Mouse (Mus musculus) MEL (cell line): ENCODE results near the gene Srp72. TPM values are rescaled to one million over a fixed set of nuclear protein-coding genes. Genes with fewer than 3 reads are reported as not detected.

ENCODE experiments used
- DNase-seq: peaks from one replicate; pipeline ENCODE4 v3.0.0; 2011; ENCODE audit warnings: low read depth, low spot score
- H3K27ac ChIP-seq: 2 replicates; pipeline ENCODE4 v1.5.1; 2012; ENCODE audit warnings: low read depth, mild to moderate bottlenecking, control low read depth, low read length, moderate library complexity; ENCODE audit not compliant: control insufficient read depth
- H3K27me3 ChIP-seq, 2 experiments: fragments of 150-350 bp in 1 of 2; sonication (generic) in 1 of 2; 2 replicates each; pipeline ENCODE4 v1.6.1; 2012; ENCODE audit warnings: low read length in 2 of 2, mild to moderate bottlenecking in 2 of 2, improper control_type of control experiment in 1 of 2, moderate library complexity in 1 of 2; ENCODE audit not compliant: insufficient read depth in 2 of 2, control insufficient read depth in 1 of 2
- H3K36me3 ChIP-seq, 2 experiments: 2 replicates each; pipeline ENCODE4 v1.6.1; 2012 to 2014; ENCODE audit warnings: low read length in 2 of 2, improper control_type of control experiment in 1 of 2, inconsistent platforms in 1 of 2, mild to moderate bottlenecking in 1 of 2; ENCODE audit not compliant: insufficient read depth in 2 of 2, control insufficient read depth in 1 of 2
- H3K4me1 ChIP-seq, 2 experiments: fragments of 150-350 bp in 1 of 2; sonication (generic) in 1 of 2; 2 replicates each; pipeline ENCODE4 v1.6.1; 2012; ENCODE audit warnings: low read length in 2 of 2, improper control_type of control experiment in 1 of 2, mild to moderate bottlenecking in 1 of 2; ENCODE audit not compliant: insufficient read depth in 2 of 2, control insufficient read depth in 1 of 2
- H3K4me3 ChIP-seq, 2 experiments: fragments of 150-350 bp in 1 of 2; sonication (generic) in 1 of 2; 2 replicates each; pipeline ENCODE4 v1.5.1; 2012; ENCODE audit warnings: low read depth in 2 of 2, low read length in 2 of 2, mild to moderate bottlenecking in 2 of 2, moderate library complexity in 2 of 2, control low read depth in 1 of 2, improper control_type of control experiment in 1 of 2; ENCODE audit not compliant: control insufficient read depth in 1 of 2, insufficient read depth in 1 of 2
- H3K79me2 ChIP-seq: 2 replicates; pipeline ENCODE4 v1.6.1; 2012; ENCODE audit warnings: mild to moderate bottlenecking, low read length, moderate library complexity; ENCODE audit not compliant: control insufficient read depth, poor library complexity, insufficient read depth
- H3K9ac ChIP-seq: 2 replicates; pipeline ENCODE4 v1.6.1; 2012; ENCODE audit warnings: low read depth, mild to moderate bottlenecking, control low read depth, low read length, moderate library complexity; ENCODE audit not compliant: control insufficient read depth, poor library complexity, severe bottlenecking
- H3K9me3 ChIP-seq: fragments of 150-350 bp; sonication (generic); replicated peaks from 2 replicates; pipeline ENCODE4 v1.6.1; 2012; ENCODE audit warnings: mild to moderate bottlenecking, low read length, improper control_type of control experiment, moderate library complexity; ENCODE audit not compliant: insufficient read depth
- BHLHE40 ChIP-seq: IDR thresholded peaks from 2 replicates; pipeline ENCODE4 v1.6.1; 2012; ENCODE audit warnings: low read depth, mild to moderate bottlenecking, inconsistent platforms, low read length, improper control_type of control experiment, borderline replicate concordance
- CHD2 ChIP-seq: IDR thresholded peaks from 2 replicates; pipeline ENCODE4 v1.6.1; 2011; ENCODE audit warnings: low read length, improper control_type of control experiment
- E2F4 ChIP-seq: IDR thresholded peaks from 2 replicates; pipeline ENCODE4 v1.6.1; 2011; ENCODE audit warnings: low read depth, low read length, improper control_type of control experiment, borderline replicate concordance
- ETS1 ChIP-seq: IDR thresholded peaks from 2 replicates; pipeline ENCODE4 v1.6.1; 2012; ENCODE audit warnings: low read depth, mild to moderate bottlenecking, inconsistent platforms, low read length, improper control_type of control experiment, moderate library complexity
- HCFC1 ChIP-seq: IDR thresholded peaks from 2 replicates; pipeline ENCODE4 v1.6.1; 2012; ENCODE audit warnings: low read depth, mild to moderate bottlenecking, inconsistent platforms, low read length, improper control_type of control experiment, moderate library complexity
- JUND ChIP-seq: IDR thresholded peaks from 2 replicates; pipeline ENCODE4 v1.6.1; 2011; ENCODE audit warnings: low read depth, mild to moderate bottlenecking, improper control_type of control experiment, low read length
- KAT2A ChIP-seq: conservative IDR thresholded peaks from 2 replicates; pipeline ENCODE4 v1.6.1; 2012; ENCODE audit warnings: low read depth, low read length, improper control_type of control experiment, inconsistent platforms
- MAZ ChIP-seq: IDR thresholded peaks from 2 replicates; pipeline ENCODE4 v1.6.1; 2012; ENCODE audit warnings: low read depth, mild to moderate bottlenecking, inconsistent platforms, low read length, improper control_type of control experiment
- MXI1 ChIP-seq: IDR thresholded peaks from 2 replicates; pipeline ENCODE4 v1.6.1; 2011; ENCODE audit warnings: mild to moderate bottlenecking, low read depth, low read length, improper control_type of control experiment
- MYC ChIP-seq: IDR thresholded peaks from 2 replicates; pipeline ENCODE4 v1.6.1; 2011; ENCODE audit warnings: low read depth, mild to moderate bottlenecking, low read length, improper control_type of control experiment, moderate library complexity
- NRF1 ChIP-seq: IDR thresholded peaks from 2 replicates; pipeline ENCODE4 v1.6.1; 2014; ENCODE audit warnings: low read depth, mild to moderate bottlenecking, inconsistent platforms, low read length, improper control_type of control experiment, moderate library complexity; ENCODE audit not compliant: poor library complexity, insufficient read depth, severe bottlenecking
- POLR2AphosphoS2 ChIP-seq: IDR thresholded peaks from 2 replicates; pipeline ENCODE4 v1.6.1; 2011; ENCODE audit warnings: low read length, improper control_type of control experiment
- RCOR1 ChIP-seq: IDR thresholded peaks from 2 replicates; pipeline ENCODE4 v1.6.1; 2012; ENCODE audit warnings: low read depth, mild to moderate bottlenecking, inconsistent platforms, low read length, improper control_type of control experiment
- SMC3 ChIP-seq: IDR thresholded peaks from 2 replicates; pipeline ENCODE4 v1.6.1; 2011; ENCODE audit warnings: low read depth, low read length, improper control_type of control experiment
- TAL1 ChIP-seq: IDR thresholded peaks from 2 replicates; pipeline ENCODE4 v1.6.1; 2012; ENCODE audit warnings: mild to moderate bottlenecking, inconsistent platforms, low read length, moderate library complexity, mixed read lengths
- TCF12 ChIP-seq: IDR thresholded peaks from 2 replicates; pipeline ENCODE4 v1.6.1; 2014; ENCODE audit warnings: low read depth, mild to moderate bottlenecking, inconsistent platforms, low read length, improper control_type of control experiment, moderate library complexity
- USF2 ChIP-seq, 2 experiments: IDR thresholded peaks; 2 replicates each; pipeline ENCODE4 v1.6.1; 2011 to 2012; ENCODE audit warnings: improper control_type of control experiment in 2 of 2, low read length in 2 of 2, borderline replicate concordance in 1 of 2, inconsistent platforms in 1 of 2, low read depth in 1 of 2, mild to moderate bottlenecking in 1 of 2; ENCODE audit not compliant: insufficient read depth in 1 of 2
- ZKSCAN1 ChIP-seq: IDR thresholded peaks from 2 replicates; pipeline ENCODE4 v1.6.1; 2012; ENCODE audit warnings: low read depth, mild to moderate bottlenecking, inconsistent platforms, low read length, improper control_type of control experiment, moderate library complexity
- polyA plus RNA-seq, 2 experiments: library from polyadenylated mRNA; stranded (reverse) in 1 of 2; unstranded in 1 of 2; fragments of >175 nt in 1 of 2; fragments of >200 nt in 1 of 2; gene quantifications; 2 replicates each; pipeline versions ENCODE4 v1.2.1 to v1.2.4; 2012; ENCODE audit warnings: low replicate concordance in 2 of 2, low read depth in 1 of 2; ENCODE audit not compliant: insufficient read length in 2 of 2, insufficient read depth in 1 of 2, missing spikeins in 1 of 2
- total RNA-seq: library from RNA; depleted of rRNA; stranded (reverse); fragments of 300-350 nt; gene quantifications from 2 replicates; pipeline ENCODE4 v1.2.3, GENCODE M21; 2012

Gene Srp72
- total and polyA plus RNA-seq, 3 experiments = 87.1 to 231 (median 140) TPM

DNA sequence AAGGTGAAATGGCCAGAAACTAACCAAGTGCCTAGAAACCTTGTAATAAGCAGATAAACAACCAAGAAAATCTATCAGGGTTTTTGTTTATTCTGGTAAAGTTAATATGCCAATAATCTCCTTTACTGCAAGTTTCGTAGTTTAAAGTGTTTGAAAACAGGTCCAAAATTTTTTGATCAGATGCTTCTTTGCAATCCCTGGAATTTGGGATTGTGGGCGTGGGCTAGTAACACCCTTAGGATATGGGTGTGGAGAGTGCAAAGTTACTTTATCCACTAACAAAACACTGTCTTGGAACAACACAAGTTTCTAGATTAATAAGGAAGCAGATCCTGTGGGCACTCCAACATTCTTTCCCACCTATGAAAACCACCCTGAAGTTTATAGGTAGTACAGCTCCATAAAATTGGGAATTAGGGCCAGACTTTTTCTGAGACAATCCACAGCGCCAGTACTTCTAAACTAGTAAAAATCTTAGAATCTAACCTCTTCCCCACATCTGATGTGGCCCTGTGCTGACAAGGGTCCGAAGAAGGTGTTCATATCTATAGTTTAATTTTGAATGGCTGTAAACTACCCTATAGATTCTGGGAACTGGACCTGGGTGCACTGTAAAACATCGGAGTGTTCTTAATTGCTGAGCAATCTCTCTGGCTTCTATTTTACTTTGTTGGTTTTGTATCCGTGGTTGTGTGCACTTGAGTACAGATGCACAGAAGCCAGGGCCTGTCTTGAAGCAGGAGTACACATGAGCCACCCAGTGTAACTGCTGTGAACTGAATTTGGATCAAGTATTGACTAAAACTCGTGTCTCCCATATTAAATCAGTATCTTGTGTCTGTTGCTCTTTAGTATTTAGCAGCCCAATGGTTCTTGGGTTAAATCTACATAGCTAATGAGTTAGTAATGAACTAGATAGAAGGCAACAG, 22.1 kb upstream of the Srp72 start (continued):
- TF ChIP-seq E2F4 (no peak), BHLHE40 (no peak), SMC3 (0 out of 2 replicates have a peak, but pooled peaks have one; percentile 1), HCFC1 (0 out of 2 replicates have a peak, but pooled peaks have one; percentile 30), MXI1 (no peak), USF2 (IDR thresholded peaks at IDR 0.05; ENCODE audit: borderline replicate concordance in 1 of 2, insufficient read depth in 1 of 2, low read depth in 1 of 2, low read length in 2 of 2) (no peak), JUND (no peak), TCF12 (no peak), NRF1 (no peak), TAL1 (no peak), ETS1 (0 out of 2 replicates have a peak, but pooled peaks have one; percentile 4), CHD2 (no peak), KAT2A (no peak)
- TF ChIP-seq, all 39 proteins: peak for 7

DNA sequence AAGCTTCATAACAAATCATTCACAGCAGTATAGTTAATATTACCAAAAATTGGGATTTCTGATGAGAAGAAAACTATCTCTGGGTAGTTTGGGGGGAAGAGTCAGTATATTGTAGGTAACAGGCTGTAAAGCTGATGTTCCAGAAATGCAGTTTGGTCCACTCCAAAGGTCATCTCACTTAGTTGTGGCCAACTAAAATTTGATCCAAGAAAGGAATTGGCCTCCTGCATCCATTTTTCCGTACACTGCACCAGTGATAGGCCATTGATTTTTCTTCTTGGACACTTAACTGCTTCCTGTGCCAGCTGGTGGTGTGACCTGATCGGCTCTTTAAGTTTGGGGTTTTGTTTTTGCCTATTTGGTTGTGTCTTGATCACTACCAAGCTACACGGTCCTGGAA, 20.7 kb upstream of the Srp72 start:
- no peaks in the 10 kb centered on the region for H3K27me3 ChIP-seq
- TF ChIP-seq RCOR1 (no peak), MAZ (no peak), MYC (no peak), ZKSCAN1 (no peak), POLR2AphosphoS2 (no peak), HCFC1 (no peak)
- peak overlapping the region; percentile 26 for H3K27ac ChIP-seq
- no peak for DNase-seq
- H3K36me3 ChIP-seq = peaks cover 13 to 42% of the 10 kb centered on the region in 2 experiments
- H3K9me3 ChIP-seq = no peaks in the 10 kb centered on the region
- no peak overlapping the region for H3K4me3 ChIP-seq
- H3K9ac ChIP-seq = peak overlapping the region; percentile 32; the same call in 1 of the 2 replicates
- H3K79me2 ChIP-seq = peaks cover 53% of the 10 kb centered on the region
- H3K4me1 ChIP-seq = peaks cover 13 to 20% of the 10 kb centered on the region in 2 experiments
